Mouse (Mus musculus) inflammation-experienced regulatory T-cells, adult 6 months (primary cell): ENCODE data around the gene Npas1. TPM values are rescaled to one million over a fixed set of nuclear protein-coding genes. Genes with fewer than 3 reads are reported as not detected.
A peak's percentile ranks its signal among the peaks of the same experiment; 100 is the strongest.

Experiments used
- ATAC-seq: one replicate; pipeline ENCODE4 v1.8.0; 2017
- polyA plus RNA-seq, 3 experiments: library from polyadenylated mRNA; unstranded; fragments of 100-300 nt; shearing (Covaris generic); gene quantifications; one replicate each; pipeline ENCODE4 v1.2.1; 2017

Gene Npas1
- polyA plus RNA-seq, result under 1 TPM in 2 of 3 experiments, not detected in 1; 0.18 to 0.24 TPM

DNA sequence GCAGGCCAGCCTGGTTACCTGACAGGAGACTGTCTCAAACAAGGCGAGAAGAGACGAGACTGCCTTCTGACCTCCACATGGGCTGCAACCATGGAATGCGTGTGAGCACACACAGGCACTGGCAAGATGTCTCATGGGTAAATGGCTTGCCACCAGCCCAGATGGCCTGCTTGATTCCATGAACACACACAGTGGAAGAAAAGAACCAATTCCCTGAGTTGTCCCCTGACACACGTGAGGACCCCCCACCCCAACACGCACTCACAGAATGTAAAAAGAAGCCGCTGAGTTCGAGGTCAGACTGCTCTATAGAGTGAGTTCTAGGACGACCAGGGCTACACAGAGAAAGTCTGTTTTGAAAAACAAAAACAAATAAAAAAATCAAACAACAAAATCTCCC lies at the start of gene Npas1:
Npas1 (minus strand) TSS at position 101 of the 400 bp plus-strand sequence.
- no peak for ATAC-seq

DNA sequence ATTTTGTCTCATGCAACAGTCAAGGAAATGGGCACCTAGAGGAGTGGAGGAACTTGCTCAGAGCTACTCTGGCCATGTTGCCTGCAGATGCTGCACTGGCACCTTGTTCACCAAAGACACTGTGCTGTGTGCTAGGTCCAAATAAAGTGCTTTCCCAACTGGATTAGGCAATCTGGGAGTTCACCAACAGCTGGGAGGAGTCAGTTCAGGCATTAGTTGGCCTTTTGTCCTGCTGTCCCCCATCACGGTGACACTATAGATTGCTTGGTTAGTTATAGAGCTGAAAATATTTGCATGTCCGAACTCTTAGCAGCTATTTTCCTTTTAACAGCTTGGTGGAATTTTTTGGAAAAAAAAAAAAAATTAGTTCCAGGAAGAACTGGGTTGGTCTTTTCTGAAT lies 48.5 kb upstream of the Npas1 start:
- ATAC-seq, result no peak

DNA sequence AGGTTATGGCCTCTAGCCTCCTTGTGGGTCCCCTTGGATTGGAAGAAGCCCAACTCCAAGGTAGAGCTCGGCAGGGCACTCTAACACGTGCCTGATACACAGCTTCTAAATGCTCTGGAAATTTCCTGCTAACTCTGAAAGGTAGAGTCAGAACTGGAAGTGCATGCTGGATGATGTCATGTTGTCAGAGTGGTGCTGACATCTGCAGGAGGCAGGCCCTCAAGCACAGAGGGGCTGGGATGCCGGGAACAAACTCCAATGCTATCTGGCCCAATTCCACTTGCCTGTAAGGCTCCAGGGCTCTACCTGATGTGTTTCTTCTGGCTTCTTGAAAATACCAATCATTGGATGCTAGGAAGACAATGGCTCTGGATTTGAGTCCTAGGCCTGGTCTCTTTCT lies 47.9 kb upstream of the Npas1 start:
- no peak for ATAC-seq

DNA sequence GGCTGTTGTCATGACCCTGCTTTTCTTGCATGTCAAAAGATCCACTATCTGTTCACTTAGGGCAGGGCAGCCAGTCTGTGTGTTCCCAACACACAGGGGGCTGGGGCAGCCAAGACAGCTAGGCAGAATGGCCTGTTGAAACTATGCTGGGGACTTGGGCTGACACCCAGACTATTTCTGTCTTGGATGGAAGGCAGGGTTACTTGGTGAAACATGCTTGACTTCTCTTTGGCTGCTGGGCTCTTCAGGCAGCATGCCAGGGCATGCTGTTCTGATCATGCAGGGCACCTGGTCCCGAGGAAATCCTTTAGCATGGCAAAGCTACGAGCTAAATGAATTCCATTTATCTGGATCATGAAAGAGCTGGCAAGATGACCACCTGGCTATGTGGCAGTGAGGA lies 46.8 kb upstream of the Npas1 start:
- no peak for ATAC-seq

DNA sequence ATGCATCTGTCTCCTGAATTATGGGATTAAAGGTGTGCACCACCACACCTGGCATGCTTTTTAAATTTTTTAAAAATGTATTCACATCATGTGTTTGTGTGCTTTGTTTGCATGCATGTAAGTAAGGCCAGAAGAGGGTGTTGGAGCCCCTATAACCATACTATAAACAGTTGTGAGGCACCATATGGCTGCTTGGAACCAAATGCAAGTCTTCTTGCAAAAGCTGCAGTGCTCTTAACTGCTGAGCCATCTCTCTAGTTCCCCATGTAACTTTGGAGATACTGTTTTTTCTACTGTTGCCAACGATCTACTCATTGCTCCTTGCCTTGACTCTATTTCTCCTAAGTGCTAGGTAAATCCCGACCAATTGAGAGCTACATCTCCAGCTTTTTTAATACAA lies 41.8 kb upstream of the Npas1 start:
- no peak for ATAC-seq

DNA sequence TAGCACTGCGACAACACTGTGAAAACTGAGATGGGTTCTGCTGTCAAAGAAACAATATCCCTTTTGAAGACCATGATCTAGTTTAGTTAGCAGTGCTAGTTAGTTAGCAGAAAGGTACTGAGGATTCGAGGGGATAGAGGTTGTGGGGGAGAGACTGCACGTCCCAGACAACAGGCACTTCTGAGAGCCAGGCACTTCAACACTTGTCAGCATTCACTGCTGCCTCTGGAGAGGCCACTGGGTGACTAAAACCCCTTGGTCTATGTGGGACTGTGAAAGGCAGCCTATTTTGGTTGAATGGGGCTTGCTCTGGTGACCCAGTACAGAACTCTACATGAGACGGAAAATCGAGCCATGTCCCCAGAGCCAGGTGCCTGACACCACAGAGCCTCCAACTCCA lies 39.7 kb upstream of the Npas1 start:
- ATAC-seq, result no peak

DNA sequence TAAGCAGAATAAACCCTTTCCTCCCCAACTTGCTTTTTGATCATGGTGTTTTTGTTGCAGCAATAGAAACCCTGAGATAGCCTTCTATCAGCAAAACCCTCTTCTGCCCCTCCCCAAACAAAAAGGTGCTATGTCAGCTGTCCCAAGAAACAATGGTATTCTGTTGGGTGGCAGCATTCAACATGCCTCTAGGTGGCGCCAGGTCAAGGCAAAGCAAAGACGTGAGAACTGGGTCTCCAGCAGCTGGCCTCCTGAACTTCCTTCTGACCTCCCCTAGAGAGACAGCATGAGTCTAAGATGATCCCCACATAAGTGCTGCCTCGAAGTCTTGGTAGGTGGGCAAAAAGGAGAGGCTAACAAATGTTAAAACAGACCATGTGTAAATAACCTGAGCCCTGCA lies 29.8 kb upstream of the Npas1 start:
- ATAC-seq, result no peak

DNA sequence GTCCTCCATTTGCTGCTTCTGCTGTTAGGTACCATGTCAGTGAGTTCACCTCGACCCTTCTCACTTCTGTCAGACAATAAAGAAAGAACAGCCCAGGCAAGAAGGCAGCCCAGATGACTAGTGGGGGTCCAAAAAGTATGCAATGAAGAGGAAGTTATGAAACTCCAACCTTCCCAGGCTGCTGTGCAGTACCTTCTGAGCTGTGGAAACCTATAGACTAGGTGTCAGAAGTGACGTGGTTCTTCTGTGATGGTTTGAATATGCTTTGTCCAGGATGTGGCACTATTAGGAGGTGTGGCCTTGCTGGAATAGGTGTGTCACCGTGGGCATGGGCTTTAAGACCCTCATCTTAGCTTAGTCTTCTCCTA lies 27.7 kb upstream of the Npas1 start:
- ATAC-seq, result no peak

DNA sequence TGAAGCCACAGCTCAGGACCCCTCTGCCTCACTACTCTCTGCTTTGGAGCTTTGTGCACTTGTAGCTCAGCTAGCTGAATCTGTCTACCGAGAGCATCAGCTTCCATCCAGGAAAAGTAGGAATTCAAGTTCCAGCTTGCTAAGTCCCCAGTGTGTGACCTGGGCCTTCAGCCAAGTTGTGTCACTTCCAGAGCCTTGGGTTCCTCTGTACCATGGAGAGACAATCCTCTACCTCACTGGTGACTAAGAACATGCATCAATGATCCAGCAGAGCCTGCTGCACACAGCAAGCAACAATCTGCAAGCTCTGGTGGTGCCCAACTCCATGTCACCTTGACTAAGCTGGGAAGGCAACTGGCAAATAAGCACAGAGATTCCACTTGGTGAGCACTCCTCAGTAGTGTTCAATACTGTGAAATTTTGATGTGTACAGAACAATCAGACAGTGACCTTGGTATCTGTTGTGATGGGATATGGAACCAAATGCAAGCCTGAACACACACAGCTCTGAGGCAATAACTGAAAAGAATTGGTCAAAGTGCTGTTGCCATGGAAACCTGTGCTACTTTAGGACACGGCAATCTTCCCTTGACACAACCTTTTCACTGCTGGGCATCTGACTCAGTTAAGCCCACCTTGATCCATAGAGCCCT lies 27.2 kb upstream of the Npas1 start:
- ATAC-seq, result no peak

DNA sequence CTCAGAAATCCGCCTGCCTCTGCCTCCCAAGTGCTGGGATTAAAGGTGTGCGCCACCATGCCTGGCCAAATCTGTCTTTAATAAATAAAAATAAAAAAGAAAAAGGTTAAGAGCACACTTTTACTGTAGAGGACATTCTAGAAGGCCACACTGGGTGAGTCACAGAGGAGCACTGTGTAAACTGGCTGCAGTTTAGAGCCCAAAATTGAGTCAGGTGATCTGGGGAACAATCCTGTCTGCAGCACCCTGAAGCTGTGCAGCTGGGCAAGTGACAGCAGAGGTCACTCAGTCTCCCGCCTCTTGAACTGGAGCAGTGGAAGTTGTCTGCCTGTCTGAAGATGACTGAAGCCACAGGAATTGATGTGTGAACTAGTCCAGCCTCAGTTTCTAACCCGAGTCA lies 24.0 kb upstream of the Npas1 start:
- ATAC-seq, result no peak

DNA sequence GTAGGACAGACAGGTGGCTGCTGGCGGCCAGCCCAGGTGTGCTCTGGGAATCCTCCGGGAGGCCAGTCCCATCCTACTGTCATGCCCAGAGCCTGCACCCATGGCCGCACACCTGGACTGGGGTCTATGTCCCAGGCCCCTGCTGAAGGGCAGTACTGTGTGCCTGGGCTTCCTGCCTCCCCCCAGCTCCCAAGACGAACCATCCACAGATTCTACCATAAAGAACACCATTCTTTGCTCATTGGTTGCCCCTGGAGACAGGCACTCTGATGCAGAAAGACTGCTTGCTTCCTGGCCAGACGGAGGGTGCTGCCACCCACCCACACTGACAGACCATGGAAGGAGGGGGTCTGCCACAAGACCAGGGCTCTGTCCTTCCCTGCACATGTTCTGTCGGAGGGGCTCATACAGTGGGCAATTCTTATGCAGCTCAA lies 22.2 kb upstream of the Npas1 start:
- ATAC-seq, result no peak

DNA sequence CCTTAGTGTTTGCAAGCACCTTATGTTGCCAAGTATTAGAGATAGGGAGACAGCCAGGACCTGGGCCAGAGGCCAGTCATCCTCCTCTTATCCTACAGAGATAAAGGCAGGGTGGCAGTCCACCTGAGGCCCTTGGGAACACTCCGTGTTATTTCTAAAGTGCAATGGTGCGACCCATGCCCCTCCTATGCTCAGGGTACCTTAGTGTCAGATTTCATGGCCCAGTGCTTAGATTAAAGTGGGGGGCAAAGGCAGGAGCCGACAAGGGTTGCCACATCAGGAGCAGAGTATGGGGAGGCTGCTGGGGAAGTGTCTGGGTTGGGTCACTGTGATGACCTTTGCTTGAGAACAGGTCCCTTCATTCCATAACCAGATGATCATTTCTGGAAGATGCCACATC lies 18.7 kb upstream of the Npas1 start:
- no peak for ATAC-seq

DNA sequence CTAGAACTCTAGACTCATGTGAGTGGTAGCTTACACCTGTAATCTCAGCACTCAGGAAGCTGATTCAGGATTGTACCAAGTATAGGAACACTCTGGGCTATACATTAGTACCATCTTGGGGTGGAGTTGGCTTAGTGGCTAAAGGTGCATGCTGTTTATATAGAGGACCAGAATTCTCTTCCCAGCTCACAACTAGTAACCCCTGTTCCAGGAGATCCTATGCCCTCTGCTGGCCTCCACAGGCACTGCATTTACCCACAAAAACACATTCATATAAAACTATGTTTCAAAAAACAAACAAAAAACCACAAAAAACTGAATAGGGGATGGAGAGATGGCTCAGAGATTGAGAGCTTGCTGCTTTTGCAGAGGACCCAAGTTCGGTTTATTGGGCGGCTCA lies 15.8 kb upstream of the Npas1 start:
- ATAC-seq, result no peak

DNA sequence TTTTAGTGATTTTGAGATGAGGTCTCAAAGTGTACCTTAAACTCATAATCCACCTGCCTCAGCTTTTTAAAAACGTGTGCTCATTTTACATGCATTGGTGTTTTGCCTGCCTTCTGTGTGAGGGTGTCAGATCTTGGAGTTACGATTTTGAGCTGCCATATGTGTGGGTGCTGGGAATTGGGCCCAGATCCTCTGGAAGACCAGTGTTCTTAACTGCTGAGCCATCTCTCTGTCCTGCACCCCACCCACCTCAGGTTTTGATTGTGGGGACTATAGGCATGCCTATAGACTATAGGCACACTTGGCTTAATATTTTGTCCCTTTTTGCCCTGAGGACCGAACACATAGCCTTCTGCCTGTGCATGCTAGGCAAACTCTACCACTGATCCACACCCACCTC lies 14.7 kb upstream of the Npas1 start:
- ATAC-seq, result no peak

DNA sequence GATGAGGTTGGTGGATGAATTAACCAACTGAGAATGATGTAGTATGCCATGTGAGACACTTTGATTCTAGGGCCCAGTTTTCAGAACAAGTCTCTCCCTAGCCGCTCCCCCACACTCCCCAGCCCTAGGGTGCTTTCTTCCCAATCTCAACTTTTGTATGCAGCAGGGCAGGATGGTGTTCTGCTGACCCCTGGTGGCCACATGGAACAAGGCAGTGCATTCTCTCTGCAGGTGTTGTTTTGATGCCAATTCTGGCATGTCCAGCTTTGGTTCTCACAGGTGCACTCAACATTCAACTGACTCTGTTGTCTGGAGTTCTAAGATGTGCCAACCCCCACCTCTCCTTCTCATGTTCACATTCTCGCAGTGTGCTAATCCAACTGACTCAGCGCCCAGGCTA lies 14.2 kb upstream of the Npas1 start:
- peak; percentile 81 for ATAC-seq

DNA sequence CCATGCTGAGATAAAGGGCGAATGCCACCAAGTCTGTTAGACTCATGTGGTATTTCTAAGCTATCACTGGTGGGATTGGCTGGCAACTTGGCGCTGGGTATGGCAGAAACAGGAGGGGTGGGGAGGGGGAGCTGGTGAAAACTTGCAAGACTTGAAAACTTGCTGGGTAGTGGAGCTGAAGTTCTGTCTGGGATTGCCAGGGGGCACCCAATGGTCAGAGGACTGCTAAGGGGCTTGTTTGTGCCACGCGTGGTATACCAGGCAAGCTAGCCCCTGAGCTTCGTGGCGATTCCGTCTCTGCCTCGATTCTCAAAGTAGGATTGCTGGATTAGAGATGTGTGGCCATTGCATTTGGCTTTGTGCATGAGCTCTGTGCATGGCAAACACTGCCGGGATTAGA lies 12.4 kb upstream of the Npas1 start:
- ATAC-seq, result no peak

DNA sequence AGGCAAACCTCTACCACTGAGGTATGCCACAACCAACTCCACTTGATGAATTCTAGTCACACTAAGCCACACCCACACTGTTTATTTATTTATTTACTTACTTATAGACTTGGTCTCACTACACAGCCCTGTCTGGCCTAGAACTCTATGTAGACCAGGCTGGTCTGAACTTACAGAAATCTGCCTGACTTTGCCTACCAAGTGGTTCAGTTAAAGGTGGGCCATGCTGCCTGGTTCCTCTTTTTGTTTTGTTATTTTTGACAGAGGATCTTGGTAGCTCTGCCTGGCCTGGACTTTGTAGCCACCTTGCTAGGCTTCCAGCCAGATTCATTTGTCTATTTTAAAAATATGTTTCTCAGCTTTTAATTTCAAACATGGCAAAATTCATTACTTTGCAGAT lies 11.3 kb upstream of the Npas1 start:
- no peak for ATAC-seq

DNA sequence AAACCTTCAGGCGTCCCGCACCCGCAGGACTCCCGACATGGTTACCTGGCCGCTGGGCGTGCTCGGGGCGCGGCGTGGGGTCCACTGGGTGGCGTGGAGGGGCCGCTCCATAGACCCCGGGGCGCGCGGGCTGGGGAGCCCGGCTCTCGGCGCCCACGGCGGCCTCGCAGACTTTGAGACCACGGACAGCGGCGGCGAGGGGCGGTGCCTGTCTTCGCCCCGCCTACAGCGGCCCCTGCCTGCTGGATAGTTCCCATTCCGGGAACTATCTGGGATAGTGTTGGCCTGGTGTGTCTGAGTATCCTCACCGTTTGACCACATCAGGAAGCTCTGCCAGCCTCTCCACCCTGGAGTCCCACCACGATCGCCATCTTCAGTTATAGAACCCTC lies 933 bp downstream of the Npas1 start:
- ATAC-seq, result no peak

DNA sequence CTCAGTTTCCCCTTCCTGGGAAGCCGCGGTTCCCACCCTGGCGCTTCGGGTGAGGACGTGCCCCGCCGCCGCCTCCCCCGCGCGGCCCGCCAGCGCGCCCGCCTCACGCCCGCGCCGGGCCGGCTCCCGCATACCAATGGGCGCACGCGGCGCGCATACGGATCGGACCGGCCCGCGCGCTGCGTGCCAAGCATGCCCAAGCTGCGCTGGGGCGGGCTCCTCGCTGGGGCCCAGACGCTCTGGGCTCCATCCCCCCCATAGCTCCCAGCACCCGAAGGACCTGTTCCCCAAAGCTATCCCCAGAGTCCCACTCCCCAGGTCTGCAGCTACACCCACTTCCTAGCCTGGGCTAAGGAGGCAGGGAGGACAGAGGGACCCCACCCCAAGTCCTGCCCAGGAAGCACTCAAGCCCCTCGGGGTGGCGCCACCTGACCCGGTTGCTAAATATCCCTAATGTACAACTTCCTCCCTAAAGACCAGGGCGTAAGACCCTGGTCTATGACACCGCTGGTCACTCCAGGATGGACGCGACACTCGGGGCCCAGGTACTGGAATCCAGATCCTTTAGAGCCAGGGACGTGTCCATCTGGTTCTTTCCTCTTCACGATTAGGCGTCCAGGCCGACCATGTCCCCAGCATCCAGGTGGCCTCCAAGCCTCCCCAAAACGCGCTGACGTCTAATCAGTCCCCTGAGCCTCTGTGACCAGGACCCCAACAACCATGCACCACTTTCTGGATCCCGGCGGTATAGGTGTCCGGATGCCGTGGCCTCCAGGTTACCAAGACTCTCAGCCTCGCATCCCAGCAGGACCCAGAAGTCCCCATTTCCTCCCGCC lies 1.5 kb downstream of the Npas1 start:
- ATAC-seq, result no peak

DNA sequence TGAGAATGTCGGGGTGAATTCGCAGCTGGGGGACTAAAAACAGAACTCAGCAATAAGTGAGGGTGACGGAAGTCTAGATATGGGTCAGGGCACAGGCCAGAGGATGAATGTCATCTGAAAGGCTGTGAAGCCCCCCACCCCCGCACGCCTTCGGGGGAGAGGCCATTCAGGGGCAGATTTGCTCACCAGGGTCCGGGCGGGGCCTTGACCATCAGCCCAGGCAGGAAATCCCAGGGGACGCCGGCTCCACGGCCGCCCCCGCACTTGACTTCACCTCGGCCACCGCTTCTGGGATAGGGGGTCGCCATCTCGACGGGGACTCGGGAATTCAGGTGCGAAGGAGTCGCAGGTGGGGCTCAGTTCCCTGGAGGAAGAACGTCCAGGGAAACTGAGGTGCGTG lies 2.2 kb downstream of the Npas1 start:
- ATAC-seq, result no peak

DNA sequence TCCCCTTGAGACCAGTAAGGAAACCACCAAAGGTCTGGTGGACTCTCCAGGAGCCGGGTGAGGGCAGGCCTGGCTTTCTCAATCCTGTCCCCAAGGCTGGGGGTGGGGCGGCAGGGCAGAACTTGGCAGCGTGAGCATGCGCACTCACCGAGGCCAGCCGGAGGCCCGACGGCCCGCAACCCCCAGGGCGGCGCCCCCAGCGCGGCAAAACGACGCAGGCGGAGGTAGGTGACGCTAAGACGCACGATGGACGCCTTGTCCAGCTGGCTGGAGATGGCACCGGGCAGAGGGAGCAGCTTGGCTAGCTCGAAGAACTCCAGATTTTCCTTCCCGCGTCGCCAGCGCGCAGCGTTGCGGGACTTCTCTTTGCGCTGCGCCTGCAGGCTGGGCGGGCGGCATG lies 3.1 kb downstream of the Npas1 start:
- no peak for ATAC-seq

DNA sequence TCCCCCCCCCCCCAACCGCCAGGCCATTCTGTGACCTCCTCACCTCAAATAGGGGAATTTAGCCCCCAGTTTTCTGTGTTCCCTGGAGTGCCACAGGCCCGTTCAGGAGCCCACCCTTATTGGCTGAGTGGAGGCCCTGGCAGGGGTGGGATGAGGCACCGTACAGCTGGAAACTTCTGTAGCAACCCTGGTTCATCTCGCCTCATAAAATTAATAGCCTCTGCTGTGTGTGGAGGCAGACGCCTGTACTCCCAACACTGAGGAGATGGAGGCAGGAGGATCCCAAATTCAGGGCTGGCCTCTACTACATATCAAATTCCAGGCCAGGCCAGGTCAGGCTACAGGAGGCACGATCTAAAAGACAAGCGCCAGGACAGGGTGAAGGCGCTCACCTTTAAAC lies 3.7 kb downstream of the Npas1 start:
- no peak for ATAC-seq

DNA sequence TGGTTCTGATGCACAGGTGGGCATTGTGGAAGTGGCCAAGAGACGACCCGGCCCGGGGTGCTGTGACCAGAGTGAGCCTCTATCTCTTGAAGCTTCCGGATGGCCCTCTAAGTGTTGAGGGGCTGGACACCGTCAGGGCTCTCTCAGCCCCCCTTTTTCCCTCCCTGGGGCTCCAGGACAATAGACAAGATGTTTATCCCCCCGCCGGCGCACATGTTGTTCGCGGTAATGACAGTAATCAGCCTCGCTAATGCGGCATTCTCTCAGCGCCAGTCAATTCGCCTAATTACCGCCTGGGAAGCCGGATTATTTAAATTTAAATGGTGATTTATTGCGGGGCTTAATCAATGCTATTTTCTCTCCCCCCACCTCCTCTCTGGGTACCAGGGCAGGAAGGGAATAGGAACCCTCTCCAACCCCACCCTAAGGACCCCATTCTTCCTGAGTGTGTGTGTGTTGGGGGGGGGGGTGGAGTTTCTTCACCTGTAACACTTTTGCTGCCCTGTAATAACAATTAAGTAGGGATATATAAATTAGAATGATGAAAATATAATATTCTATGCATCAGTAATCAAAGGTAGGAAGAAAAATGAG lies 5.3 kb downstream of the Npas1 start:
- ATAC-seq, result no peak

DNA sequence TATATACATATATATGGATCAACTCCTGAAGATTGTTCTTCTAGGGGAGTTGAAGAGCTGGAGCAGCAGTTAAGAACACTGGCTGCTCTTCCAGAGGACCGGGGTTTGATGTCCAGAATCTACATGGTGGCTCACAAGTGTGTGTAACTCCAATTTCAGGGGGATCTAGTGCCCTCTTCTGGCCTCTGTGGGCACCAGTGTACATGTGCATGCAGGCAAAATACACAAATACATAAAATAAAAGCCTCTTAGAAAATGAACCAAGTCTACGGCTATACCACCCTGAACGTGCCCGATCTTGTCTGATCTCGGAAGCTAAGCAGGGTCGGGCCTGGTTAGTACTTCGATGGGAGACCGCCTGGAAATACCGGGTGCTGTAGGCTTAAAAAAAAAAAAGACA lies 6.0 kb downstream of the Npas1 start:
- ATAC-seq, result no peak
